Mouse (Mus musculus): Measurements from ENCODE around the gene Ergic1. TPM values are rescaled to one million over a fixed set of nuclear protein-coding genes. Genes with fewer than 3 reads are reported as not detected.

The Ergic1 gene
- polyA plus RNA-seq, 1 experiment from 2014 or later = 134 TPM

DNA sequence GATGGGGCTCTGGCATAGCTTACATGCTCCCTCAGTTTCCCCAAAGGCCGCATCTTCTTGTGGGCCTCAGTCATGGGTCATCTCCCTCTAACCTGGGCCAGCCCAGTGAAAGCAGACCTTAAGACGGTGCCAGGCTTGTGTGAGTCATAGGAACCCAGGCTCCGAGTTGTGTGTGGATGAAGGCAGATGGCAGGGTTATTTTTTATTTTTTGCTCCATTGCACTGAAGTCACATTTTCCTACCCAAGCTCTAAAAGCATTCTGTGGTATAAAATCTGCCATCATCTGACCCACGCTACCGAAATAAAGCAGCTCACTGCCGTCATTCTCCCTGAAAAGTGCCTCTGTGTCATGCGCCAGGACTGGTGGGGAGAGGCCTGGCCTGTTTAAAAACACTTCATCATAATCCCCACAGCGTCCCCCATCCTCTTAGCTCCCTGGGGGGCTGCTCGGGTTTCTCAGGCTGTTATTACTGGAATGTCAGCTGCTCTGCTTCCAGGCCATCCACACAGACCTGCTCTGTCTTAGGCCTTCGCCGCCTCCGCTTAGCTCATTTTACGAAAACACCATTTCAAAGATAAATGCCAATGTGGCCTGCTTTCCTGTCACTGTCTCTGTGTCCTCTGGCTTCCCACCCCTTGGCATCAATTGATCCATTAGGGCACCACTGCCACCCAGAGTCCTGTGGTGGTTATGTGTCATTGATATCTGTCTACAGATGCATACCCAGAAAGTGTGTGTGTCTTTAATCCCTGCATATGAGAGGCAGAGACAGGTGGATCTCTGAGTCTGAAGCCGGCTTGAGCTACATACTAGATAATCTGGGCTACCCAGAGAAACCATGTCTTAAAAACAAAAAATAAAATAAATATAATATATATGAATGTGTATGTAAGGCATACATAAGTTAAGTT is 89.4 kb downstream of the Ergic1 start:
- Histone ChIP-seq H3K4me3 (ENCODE audit: low read depth, low read length) (no peak overlapping the region), H3K4me1 (ENCODE audit: control insufficient read depth, insufficient read depth, low read length) (no peaks in the 10 kb centered on the region), H3K9me3 (replicated peaks; ENCODE audit: control insufficient read depth, low read length) (no peaks in the 10 kb centered on the region), H3K4me2 (ENCODE audit: low read length) (no peak overlapping the region), H3K9ac (ENCODE audit: low read length) (no peak overlapping the region), H3K36me3 (ENCODE audit: control insufficient read depth, insufficient read depth, low read length) (peaks cover 65% of the 10 kb centered on the region), H3K27ac (ENCODE audit: low read depth, low read length) (no peak overlapping the region), H3K27me3 (replicated peaks; ENCODE audit: control insufficient read depth, insufficient read depth, low read length) (no peaks in the 10 kb centered on the region)
- DNase-seq (ENCODE audit: low spot score) (no peak), ATAC-seq (no peak)
- 89% methylated on average over 14 of the region's 14 CpGs for WGBS

DNA sequence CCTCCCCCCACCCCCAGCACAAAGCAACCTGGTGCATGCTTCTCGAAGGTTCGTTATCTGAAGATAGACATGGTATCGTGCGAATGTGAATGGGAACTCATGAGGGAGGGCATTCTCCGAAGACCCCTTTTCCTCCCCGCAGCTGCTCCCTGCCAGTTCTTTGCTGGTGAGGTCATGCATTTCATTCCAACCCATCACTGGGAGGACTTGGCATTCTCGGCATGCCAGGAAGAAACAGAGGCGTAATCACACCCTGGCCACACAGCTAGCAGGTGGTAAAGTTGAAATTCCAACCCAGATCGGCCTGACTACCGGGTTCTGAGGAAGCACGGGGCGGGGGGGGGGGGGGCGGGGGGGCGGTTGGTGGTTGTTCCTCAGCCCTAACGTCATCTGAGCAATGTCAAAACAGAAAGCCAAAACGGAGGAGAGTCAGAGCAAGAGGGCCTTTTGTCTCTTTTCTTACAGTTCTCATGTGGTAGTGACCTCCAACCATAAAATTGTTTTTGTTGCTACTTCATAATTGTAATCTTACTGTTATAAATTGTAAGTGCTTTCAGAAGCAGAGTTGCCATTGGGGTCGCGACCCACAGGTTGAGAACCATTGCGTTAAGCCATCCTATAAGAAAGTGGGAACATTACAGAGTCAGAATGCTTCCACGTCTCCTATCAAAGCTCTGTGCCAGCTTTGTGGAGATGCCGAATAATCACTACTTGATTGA is 97.7 kb downstream of the Ergic1 start:
- no peak for ATAC-seq
- no peak overlapping the region for H3K9ac ChIP-seq (ENCODE audit: low read length)
- 43% methylated on average over 17 of the region's 21 CpGs for WGBS
- no peaks in the 10 kb centered on the region for H3K27me3 ChIP-seq (replicated peaks; ENCODE audit: control insufficient read depth, insufficient read depth, low read length)
- no peak overlapping the region for H3K4me3 ChIP-seq (ENCODE audit: low read depth, low read length)
- peak; percentile 41 for DNase-seq (ENCODE audit: low spot score)
- no peak overlapping the region for H3K27ac ChIP-seq (ENCODE audit: low read depth, low read length)
- H3K4me2 ChIP-seq (ENCODE audit: low read length) = no peak overlapping the region
- peaks cover 30% of the 10 kb centered on the region for H3K36me3 ChIP-seq (ENCODE audit: control insufficient read depth, insufficient read depth, low read length)
- no peaks in the 10 kb centered on the region for H3K9me3 ChIP-seq (replicated peaks; ENCODE audit: control insufficient read depth, low read length)
- peaks cover 7% of the 10 kb centered on the region for H3K4me1 ChIP-seq (ENCODE audit: control insufficient read depth, insufficient read depth, low read length)

DNA sequence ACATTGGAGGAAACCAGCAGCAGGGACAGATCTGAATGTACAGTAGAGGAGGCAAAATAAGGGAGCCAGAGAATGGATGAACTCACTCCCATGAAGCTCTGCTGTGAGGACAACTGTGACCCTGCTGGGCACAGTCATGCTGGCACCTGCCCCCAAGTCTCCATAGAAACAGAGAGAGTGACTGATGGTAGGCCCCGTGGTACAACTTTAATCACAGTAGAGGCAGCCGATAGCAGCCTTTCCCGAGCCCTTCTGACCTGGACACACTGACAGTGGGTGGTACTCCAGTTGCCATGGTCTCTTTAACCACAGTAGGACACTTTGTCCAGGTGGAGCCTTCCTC is 98.3 kb downstream of the Ergic1 start:
- H3K27ac ChIP-seq (ENCODE audit: low read depth, low read length) = no peak overlapping the region
- H3K4me2 ChIP-seq (ENCODE audit: low read length) = no peak overlapping the region
- WGBS = 69% methylated on average over 3 of the region's 3 CpGs
- no peak for ATAC-seq
- H3K4me3 ChIP-seq (ENCODE audit: low read depth, low read length) = no peak overlapping the region
- no peaks in the 10 kb centered on the region for H3K27me3 ChIP-seq (replicated peaks; ENCODE audit: control insufficient read depth, insufficient read depth, low read length)
- peaks cover 7% of the 10 kb centered on the region for H3K4me1 ChIP-seq (ENCODE audit: control insufficient read depth, insufficient read depth, low read length)
- DNase-seq (ENCODE audit: low spot score) = no peak
- peaks cover 24% of the 10 kb centered on the region for H3K36me3 ChIP-seq (ENCODE audit: control insufficient read depth, insufficient read depth, low read length)
- no peaks in the 10 kb centered on the region for H3K9me3 ChIP-seq (replicated peaks; ENCODE audit: control insufficient read depth, low read length)
- no peak overlapping the region for H3K9ac ChIP-seq (ENCODE audit: low read length)

DNA sequence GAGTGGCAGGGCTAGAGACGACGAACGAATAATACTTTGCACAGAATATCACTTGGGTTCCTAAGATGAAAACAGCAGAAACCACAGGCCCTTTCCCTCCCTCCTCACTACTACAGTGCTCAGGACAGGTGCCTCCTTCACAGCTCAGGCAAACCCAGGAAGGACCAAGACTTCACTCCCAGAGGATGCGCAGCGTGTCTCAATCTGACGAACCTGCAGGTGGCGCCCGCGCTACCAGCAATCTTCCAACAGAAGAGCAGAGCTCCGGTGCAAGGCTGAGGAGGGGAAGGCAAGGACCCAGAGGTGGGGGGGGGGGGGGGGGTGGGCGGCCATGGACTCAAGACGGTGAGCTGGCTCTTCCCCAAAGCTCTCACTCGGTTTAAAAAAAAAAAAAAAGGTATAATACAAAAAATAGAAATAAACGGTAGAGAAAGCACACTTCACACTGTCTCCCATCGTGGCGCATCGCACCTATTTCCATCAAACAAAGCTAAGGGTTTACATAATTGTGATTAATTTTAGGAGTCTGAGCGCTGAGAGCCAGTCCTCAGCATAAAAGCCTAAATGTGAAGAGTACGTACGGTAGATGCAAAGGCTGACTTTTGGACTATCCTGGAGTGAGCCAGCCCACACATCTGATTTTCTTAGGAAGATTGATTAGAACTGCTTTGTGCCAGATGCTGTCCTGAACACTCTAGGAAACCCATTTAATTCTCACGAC is 99.1 kb downstream of the Ergic1 start:
- H3K9ac ChIP-seq (ENCODE audit: low read length) = no peak overlapping the region
- no peak overlapping the region for H3K27ac ChIP-seq (ENCODE audit: low read depth, low read length)
- DNase-seq (ENCODE audit: low spot score) (peak; percentile 85), ATAC-seq (no peak)
- H3K4me2 ChIP-seq (ENCODE audit: low read length) = peak overlapping the region; percentile 22; the same call in 1 of the 2 replicates
- 28% methylated on average over 21 of the region's 21 CpGs for WGBS
- H3K36me3 ChIP-seq (ENCODE audit: control insufficient read depth, insufficient read depth, low read length) = peaks cover 18% of the 10 kb centered on the region
- no peaks in the 10 kb centered on the region for H3K9me3 ChIP-seq (replicated peaks; ENCODE audit: control insufficient read depth, low read length)
- peaks cover 7% of the 10 kb centered on the region for H3K4me1 ChIP-seq (ENCODE audit: control insufficient read depth, insufficient read depth, low read length)
- no peak overlapping the region for H3K4me3 ChIP-seq (ENCODE audit: low read depth, low read length)
- no peaks in the 10 kb centered on the region for H3K27me3 ChIP-seq (replicated peaks; ENCODE audit: control insufficient read depth, insufficient read depth, low read length)

DNA sequence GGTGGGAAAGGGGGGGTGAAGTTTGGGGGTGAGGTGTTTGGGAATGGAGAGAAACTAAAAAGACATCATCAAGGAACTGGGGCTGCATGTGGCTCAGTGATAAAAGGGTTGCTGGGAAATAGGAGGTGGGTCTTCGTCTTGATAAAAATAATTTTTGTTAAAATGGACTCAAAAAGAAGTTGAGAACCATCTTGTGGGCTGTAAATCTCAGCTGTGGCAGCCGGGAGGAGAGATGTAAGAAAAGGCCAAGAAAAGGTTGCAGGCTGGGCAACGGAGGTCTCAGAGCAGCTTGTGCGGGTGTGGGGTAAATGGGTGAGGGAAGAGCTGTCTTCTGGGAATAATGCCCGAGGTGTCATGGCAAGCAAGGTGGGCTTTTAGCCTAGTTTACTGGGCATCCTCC is 100.9 kb downstream of the Ergic1 start:
- DNase-seq (ENCODE audit: low spot score) (no peak), ATAC-seq (no peak)
- whole genome bisulfite sequencing = 81% methylated on average over 5 of the region's 5 CpGs
- H3K27ac ChIP-seq (ENCODE audit: low read depth, low read length) = no peak overlapping the region
- H3K4me2 ChIP-seq (ENCODE audit: low read length) = no peak overlapping the region
- no peaks in the 10 kb centered on the region for H3K9me3 ChIP-seq (replicated peaks; ENCODE audit: control insufficient read depth, low read length)
- H3K27me3 ChIP-seq (replicated peaks; ENCODE audit: control insufficient read depth, insufficient read depth, low read length) = no peaks in the 10 kb centered on the region
- no peak overlapping the region for H3K4me3 ChIP-seq (ENCODE audit: low read depth, low read length)
- H3K36me3 ChIP-seq (ENCODE audit: control insufficient read depth, insufficient read depth, low read length) = peaks cover 4% of the 10 kb centered on the region; the same call in 1 of the 2 replicates
- peaks cover 7% of the 10 kb centered on the region for H3K4me1 ChIP-seq (ENCODE audit: control insufficient read depth, insufficient read depth, low read length)
- no peak overlapping the region for H3K9ac ChIP-seq (ENCODE audit: low read length)

DNA sequence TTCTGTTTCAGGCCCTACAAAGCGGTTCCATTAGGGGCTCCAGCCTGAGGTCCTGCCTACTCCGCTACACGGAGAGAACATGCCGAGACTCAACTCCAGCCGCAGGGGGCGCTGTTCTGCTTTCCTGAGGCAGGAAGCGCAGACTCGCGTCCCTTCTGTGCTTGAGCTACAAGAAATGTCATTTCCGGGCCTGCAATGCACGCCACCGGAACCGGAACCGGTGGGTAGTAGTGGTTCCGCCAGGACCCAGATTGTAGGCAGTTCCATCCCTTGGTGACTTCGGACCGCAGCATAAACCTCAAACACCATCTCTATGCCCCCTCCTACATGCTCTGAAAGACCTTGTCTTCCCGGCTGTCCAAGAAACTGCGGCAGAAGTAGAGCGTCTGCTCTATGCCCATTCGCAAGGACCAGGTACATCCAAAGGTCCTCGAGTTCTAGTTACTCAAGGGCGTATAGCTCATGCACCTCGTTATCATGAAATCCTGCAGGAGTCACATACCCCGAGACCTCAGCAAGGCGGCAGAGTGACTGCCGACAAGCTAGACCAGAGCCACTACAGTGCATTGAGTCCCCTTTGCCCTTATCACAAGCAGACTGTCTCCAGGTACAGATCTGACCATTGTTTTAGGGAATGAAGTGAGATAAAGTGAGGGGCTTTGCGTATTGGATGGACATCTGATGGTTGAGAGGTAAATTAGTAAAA is 101.8 kb downstream of the Ergic1 start, which contains the start of gene Atp6v0e:
Atp6v0e (plus strand) TSS at position 254 of the 706 bp plus-strand sequence.
- DNase-seq (ENCODE audit: low spot score) = peak; percentile 98
- no peaks in the 10 kb centered on the region for H3K36me3 ChIP-seq (ENCODE audit: control insufficient read depth, insufficient read depth, low read length)
- H3K9ac ChIP-seq (ENCODE audit: low read length) = peak within 1 kb of the TSS; percentile 55
- H3K4me3 ChIP-seq (ENCODE audit: low read depth, low read length) = peak within 1 kb of the TSS; percentile 52
- peaks cover 7% of the 10 kb centered on the region for H3K4me1 ChIP-seq (ENCODE audit: control insufficient read depth, insufficient read depth, low read length)
- 2% methylated on average over 28 of the region's 28 CpGs for WGBS
- H3K9me3 ChIP-seq (replicated peaks; ENCODE audit: control insufficient read depth, low read length) = no peaks in the 10 kb centered on the region
- H3K27ac ChIP-seq (ENCODE audit: low read depth, low read length) = no peak within 1 kb of the TSS
- peak; percentile 86 for ATAC-seq
- H3K27me3 ChIP-seq (replicated peaks; ENCODE audit: control insufficient read depth, insufficient read depth, low read length) = no peaks in the 10 kb centered on the region
- peak within 1 kb of the TSS; percentile 91 for H3K4me2 ChIP-seq (ENCODE audit: low read length)

DNA sequence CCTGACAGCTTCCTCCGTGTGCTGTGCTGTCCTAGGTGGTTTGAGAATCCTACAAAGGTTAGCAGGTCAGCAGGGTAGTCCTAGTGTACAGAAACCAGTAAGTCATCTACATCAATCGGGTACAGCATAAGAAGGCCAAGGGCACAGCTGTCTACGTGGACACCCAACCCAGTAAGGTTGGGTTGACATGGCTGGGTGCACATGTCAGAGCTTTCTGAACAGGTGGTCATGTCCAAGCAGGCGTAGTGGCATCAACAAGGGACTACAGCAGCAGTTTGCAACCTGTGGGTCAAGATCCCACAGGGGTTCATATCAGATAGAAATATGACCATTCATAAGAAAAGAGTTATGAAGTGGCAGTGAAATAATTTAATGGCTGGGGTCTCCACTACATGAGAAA is 104.3 kb downstream of the Ergic1 start:
- Histone ChIP-seq H3K4me2 (ENCODE audit: low read length) (no peak overlapping the region), H3K36me3 (ENCODE audit: control insufficient read depth, insufficient read depth, low read length) (no peaks in the 10 kb centered on the region), H3K9me3 (replicated peaks; ENCODE audit: control insufficient read depth, low read length) (no peaks in the 10 kb centered on the region), H3K4me3 (ENCODE audit: low read depth, low read length) (no peak overlapping the region), H3K27me3 (replicated peaks; ENCODE audit: control insufficient read depth, insufficient read depth, low read length) (0 out of 2 replicates have a peak, but pooled peaks cover 3% of the 10 kb centered on the region), H3K4me1 (ENCODE audit: control insufficient read depth, insufficient read depth, low read length) (peaks cover 7% of the 10 kb centered on the region), H3K27ac (ENCODE audit: low read depth, low read length) (no peak overlapping the region), H3K9ac (ENCODE audit: low read length) (no peak overlapping the region)
- 85% methylated on average over 4 of the region's 4 CpGs for WGBS
- ATAC-seq (no peak), DNase-seq (ENCODE audit: low spot score) (no peak)

DNA sequence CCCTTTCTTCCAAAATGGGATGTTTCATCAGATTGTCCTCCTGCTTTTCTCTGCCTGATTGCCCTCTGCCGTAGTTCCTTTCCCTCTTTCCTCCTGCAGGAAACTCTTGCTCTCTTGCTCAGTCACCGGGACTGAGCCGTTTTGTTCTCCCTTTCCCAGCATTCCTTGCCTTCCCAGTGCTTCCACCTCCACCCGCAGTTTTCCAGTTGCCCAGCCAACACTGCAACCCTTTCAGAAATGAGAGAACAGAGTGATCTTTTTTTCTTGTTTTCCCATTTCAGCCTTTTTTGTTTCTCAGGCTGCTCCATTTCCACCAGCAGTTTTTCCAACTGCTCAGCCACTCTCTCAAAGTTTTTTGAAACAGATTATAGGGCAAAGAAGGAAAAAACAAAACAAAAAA is 110.0 kb downstream of the Ergic1 start:
- H3K9me3 ChIP-seq (replicated peaks; ENCODE audit: control insufficient read depth, low read length) = no peaks in the 10 kb centered on the region
- no peaks in the 10 kb centered on the region for H3K4me1 ChIP-seq (ENCODE audit: control insufficient read depth, insufficient read depth, low read length)
- 0 out of 2 replicates have a peak, but pooled peaks cover 3% of the 10 kb centered on the region for H3K27me3 ChIP-seq (replicated peaks; ENCODE audit: control insufficient read depth, insufficient read depth, low read length)
- no peak overlapping the region for H3K4me2 ChIP-seq (ENCODE audit: low read length)
- ATAC-seq = no peak
- H3K4me3 ChIP-seq (ENCODE audit: low read depth, low read length) = no peak overlapping the region
- no peak overlapping the region for H3K27ac ChIP-seq (ENCODE audit: low read depth, low read length)
- H3K36me3 ChIP-seq (ENCODE audit: control insufficient read depth, insufficient read depth, low read length) = no peaks in the 10 kb centered on the region
- 59% methylated on average over 4 of the region's 4 CpGs for WGBS
- no peak overlapping the region for H3K9ac ChIP-seq (ENCODE audit: low read length)
- DNase-seq (ENCODE audit: low spot score) = no peak
